Mouse (Mus musculus): ENCODE measurements around the gene Morn1.

Morn1 gene

GRCm38 (mm10) chr4:155086108-155087024 lies at the start of gene Morn1, which contains the start of gene Rer1:
Morn1 (plus strand) TSS chr4:155086577.
Rer1 (minus strand) TSS chr4:155086382.
- DNase-seq (ENCODE audit: low spot score in 2 of 2), result peak; percentile 98 to 100

- DNase-seq (ENCODE audit: low spot score in 2 of 2), result peak in 1 of 2 experiments; percentile 60
Measured at GRCm38 (mm10) chr4:155040197-155040596, 46.2 kb upstream of the Morn1 start.

- peak in 1 of 2 experiments; percentile 34 for DNase-seq (ENCODE audit: low spot score in 2 of 2)
Measured at GRCm38 (mm10) chr4:155040696-155041095, 45.7 kb upstream of the Morn1 start.

- peak in 1 of 2 experiments; percentile 49 for DNase-seq (ENCODE audit: low spot score in 2 of 2)
Measured at GRCm38 (mm10) chr4:155042606-155043288, 43.6 kb upstream of the Morn1 start.

- no peak for DNase-seq (ENCODE audit: low spot score in 2 of 2)
Measured at GRCm38 (mm10) chr4:155043289-155043625, 43.1 kb upstream of the Morn1 start.

- DNase-seq (ENCODE audit: low spot score in 2 of 2), result no peak
Measured at GRCm38 (mm10) chr4:155046636-155047035, 39.7 kb upstream of the Morn1 start.

DNA sequence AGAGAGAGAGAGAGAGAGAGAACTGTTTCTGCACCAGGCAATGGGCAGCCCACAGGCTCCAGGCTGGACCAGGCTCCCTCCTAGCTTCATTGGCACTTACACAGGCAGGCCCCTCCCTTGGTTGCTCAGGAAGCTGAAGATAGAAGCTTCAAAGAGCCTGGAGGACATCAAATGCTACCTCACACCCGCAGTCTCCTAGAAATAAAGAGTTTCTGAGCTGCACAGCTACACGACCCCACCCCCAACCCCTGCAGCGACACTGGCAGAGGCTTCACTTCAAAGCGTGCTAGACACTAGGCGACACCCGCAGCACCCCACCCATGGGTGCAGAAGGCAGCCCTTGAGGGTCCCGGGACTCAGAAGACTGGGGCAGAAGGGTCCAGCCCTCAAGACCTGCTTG lies 36.3 kb upstream of the Morn1 start:
- no peak for DNase-seq (ENCODE audit: low spot score in 2 of 2)

DNA sequence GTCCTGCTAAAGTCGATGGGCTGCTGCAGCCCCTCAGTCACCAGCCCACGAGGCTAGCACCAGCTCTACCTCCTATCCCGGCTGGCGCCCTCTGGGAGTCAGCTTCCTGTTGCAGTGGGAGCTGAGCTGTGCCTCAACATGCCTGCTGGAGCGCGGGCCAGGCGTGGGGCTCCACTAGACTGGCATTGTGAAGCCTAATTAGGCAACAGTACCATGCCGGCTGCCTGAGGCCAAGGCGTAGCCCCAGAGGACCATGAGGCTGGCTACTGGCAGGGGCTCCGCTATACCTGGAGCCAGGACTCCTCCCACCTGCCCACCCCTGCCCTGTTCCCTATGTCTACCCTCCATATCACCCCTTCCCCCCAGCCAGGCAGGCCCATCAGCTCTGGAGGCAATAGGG lies 29.7 kb upstream of the Morn1 start, which contains the start of gene Plch2:
Plch2 (minus strand) TSS at position 61 of the 400 bp plus-strand sequence.
- DNase-seq (ENCODE audit: low spot score in 2 of 2), result no peak

- no peak for DNase-seq (ENCODE audit: low spot score in 2 of 2)
Measured at GRCm38 (mm10) chr4:155058325-155058724, 28.1 kb upstream of the Morn1 start.

GRCm38 (mm10) chr4:155063895-155064294 lies 22.5 kb upstream of the Morn1 start:
- DNase-seq (ENCODE audit: low spot score in 2 of 2), result no peak

DNA sequence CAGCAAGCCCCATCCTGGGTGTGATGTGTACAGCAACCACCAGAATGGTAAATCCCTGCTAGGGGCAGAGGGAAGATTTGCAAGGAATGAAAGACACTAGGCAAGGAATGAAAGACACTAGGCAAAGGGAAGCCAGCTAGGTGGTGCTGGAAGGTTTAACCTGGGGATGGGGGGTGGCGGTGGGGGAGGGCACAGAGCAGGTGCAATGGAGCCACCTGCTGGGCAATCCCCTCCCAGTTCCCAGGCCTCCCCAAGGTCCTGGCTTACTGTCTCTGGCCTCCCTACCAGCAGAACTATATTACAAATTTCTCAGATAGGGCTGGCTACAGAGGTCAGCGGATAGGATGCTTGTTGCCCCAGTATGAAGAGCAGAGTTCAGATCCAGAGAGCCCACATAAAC lies 21.9 kb upstream of the Morn1 start:
- no peak for DNase-seq (ENCODE audit: low spot score in 2 of 2)

DNA sequence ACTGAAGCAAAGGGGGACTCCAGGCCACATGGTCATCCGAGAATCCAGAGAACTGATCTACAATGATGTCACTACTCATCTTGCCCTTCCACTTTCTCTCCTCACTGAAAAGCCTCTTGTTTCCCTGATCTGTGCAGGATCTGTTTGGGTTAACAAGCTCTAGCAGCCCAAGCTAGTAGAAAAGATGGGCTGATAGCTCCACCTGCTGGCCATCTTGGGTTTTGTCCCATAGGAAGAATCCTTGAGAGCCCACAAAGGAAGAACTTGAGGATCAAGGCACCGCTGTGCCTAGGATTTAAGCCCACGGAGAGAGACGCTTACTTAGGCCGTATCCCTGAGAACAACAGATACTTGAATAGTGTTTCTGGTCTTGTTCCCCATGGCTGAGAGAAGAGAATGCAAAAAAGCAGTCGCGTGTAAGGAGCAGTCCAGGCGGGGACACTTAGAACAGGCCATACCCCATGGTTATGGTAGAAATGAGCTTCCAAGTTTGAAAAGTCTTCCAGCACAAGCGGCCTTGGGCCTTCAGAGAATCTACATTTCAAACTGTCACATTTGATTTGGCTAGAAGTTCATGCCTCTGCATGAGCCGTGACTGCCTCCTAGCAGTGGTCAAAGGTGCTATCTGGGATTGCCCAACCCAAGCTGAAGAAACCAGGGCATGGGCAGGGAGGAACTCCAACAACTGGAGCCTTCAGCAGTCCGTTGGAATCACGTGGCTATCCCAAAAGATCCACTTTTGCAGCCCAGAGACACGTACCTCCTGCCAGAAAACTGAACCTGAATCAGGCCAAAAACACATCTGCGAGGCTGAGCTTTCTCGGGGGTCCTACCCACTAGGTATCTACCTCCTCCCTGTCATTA lies 20.2 kb upstream of the Morn1 start:
- DNase-seq (ENCODE audit: low spot score in 2 of 2), result peak; percentile 74 to 96

- DNase-seq (ENCODE audit: low spot score in 2 of 2), result peak; percentile 92 to 95
Measured at GRCm38 (mm10) chr4:155066834-155067522, 19.4 kb upstream of the Morn1 start, which contains the start of gene Pex10. Pex10 (plus strand) TSS chr4:155067016.

- DNase-seq (ENCODE audit: low spot score in 2 of 2), result no peak
Measured at GRCm38 (mm10) chr4:155068357-155068972, 17.9 kb upstream of the Morn1 start.

- no peak for DNase-seq (ENCODE audit: low spot score in 2 of 2)
Measured at GRCm38 (mm10) chr4:155069191-155069590, 17.2 kb upstream of the Morn1 start.

- DNase-seq (ENCODE audit: low spot score in 2 of 2), result no peak
Measured at GRCm38 (mm10) chr4:155070199-155070598, 16.2 kb upstream of the Morn1 start.

DNA sequence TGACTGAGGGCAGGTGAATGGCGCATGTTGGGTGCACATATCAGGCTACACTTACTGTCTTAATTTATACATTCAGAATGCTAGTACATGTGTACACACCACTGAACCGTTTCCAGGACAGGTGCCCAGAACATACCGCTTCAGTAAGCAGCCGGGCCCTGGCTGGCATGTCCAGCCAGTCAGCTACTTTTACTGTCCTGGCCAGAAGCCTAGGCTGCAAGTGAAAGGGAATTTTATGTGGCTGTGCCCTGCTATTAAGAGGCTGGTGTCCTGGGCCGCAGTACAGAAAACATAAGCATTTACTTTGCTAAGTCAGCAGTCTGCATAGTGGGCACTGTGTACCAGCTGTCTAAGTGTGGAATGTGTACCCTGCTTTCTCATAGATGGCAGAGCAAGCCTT lies 15.5 kb upstream of the Morn1 start:
- no peak for DNase-seq (ENCODE audit: low spot score in 2 of 2)

- no peak for DNase-seq (ENCODE audit: low spot score in 2 of 2)
Measured at GRCm38 (mm10) chr4:155074418-155074817, 12.0 kb upstream of the Morn1 start.

GRCm38 (mm10) chr4:155075137-155075536 lies 11.2 kb upstream of the Morn1 start:
- no peak for DNase-seq (ENCODE audit: low spot score in 2 of 2)

GRCm38 (mm10) chr4:155075813-155076212 lies 10.6 kb upstream of the Morn1 start:
- no peak for DNase-seq (ENCODE audit: low spot score in 2 of 2)

DNA sequence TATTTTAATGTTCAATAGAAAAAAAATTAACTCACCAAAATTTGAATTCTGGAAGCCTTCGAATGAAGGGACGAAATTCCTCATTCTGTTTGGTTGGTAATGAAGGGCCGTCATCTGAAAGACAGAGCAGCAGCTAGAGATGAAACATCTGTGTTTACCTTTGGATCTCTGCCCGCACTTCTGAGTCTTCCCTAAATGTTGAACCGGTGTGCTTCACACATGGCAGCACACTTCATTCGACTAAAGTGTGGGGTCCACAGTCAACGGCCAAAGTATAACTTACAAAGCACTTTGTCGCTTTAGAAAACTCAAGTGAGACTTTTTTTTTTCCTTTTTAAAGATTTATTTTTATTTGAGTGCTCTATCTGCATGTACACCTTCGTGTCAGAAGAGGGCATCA lies 9.7 kb upstream of the Morn1 start:
- no peak for DNase-seq (ENCODE audit: low spot score in 2 of 2)
